Mouse (Mus musculus) mouse embryonic stem cell (cell line): ENCODE data around the gene Olfm2.

Source experiments
- in situ Hi-C, 2 experiments: fragments of 300-500 bp; cut with MboI; formaldehyde crosslinking; loops; 1 replicate in 1 of 2; 3 replicates in 1 of 2; pipeline ENCODE4 v1.14.3; 2019 to 2020; ENCODE audit warnings: low sequenced_read_pairs in 2 of 2, low pct_unique_long_range_greater_than_20kb in 1 of 2, mixed read lengths in 1 of 2; ENCODE audit not compliant: unreplicated experiment in 1 of 2

Olfm2 gene

GRCm38 (mm10) chr9:20749213-20749612, 3.1 kb upstream of the Olfm2 start:
- in situ Hi-C loops: loop anchor here in 1 of 2 experiments (25.0 kb wide), 1 partner anchor 238 kb away; the partner anchor contains the start of gene S1pr2

GRCm38 (mm10) chr9:20748540-20748939, 2.4 kb upstream of the Olfm2 start:
- in situ Hi-C loops: loop anchor here in 1 of 2 experiments (25.0 kb wide), 1 partner anchor 239 kb away; the partner anchor contains the start of gene S1pr2

- in situ Hi-C loops: loop anchor here in 1 of 2 experiments (25.0 kb wide), 1 partner anchor 240 kb away; the partner anchor contains the start of gene S1pr2
These were observed 1.5 kb upstream of the Olfm2 start for GRCm38 (mm10) chr9:20747682-20748081.

- in situ Hi-C loops: loop anchor here in 1 of 2 experiments (25.0 kb wide), 1 partner anchor 242 kb away; the partner anchor contains the start of gene S1pr2
These were observed 801 bp downstream of the Olfm2 start for GRCm38 (mm10) chr9:20745129-20745966.

DNA sequence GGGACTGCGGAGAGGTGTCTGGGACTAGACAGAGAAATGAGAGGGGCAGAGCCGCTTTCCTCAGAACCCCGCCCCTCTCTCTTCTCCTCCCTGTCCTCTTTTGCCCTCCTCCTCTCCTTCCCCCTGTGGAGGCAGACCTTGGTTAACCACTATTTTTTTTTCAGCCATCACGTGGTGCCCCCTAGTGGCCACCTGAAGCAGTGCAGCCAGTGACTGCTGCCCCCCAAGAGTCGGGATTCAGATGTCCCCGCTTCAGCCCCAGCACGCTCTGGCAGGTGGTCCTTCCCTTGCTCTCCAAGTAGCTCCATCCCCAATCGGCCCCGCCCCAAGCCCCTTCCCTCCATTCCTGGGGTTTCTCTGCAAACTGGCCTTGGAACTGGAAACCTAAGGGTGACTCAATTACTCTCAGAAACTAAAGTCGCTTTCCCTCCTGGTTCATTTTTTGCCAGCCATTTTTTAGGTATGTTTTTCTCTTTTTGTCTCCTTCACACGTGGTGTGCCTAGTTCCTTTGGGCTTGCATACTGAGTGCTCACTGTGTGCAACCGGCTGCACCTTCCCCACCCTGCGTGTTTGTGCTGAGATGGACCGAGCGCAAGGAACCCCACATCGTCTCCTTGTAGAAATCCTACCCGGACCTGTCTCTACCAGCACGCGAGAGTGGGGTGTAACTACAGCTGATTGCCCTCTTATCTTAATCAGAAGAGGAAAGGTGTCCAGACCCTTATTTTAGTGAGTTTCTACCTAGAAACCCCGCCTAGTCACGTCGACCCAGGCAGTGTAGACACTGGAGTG, 2.0 kb downstream of the Olfm2 start:
- in situ Hi-C loops: loop anchor here in 1 of 2 experiments (5.0 to 25.0 kb wide), 2 partner anchors 88 to 243 kb away; partner anchors contain the start of gene S1pr2

DNA sequence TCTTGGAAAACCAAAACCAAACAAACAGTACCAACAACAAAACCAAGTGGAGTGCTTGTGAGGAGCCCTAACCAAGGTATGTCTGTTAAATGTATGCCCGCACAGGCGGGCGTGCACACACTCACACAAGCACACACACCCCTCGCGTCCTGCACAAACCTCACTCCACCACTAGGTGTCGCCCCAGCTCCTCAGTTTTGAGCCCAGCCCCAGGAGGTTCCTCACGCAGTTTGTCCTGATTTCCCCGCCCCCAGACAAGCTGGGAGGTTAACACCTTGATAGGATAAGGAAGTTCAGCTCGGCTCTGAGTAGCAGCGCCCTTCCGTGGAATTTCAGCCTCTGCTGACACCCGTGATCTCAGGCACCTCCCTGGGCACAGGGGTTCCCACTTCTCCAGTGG, 5.7 kb downstream of the Olfm2 start:
- in situ Hi-C loops: loop anchor here in 1 of 2 experiments (5.0 to 25.0 kb wide), 2 partner anchors 92 to 247 kb away; partner anchors contain the start of gene S1pr2

GRCm38 (mm10) chr9:20738251-20738999, 7.7 kb downstream of the Olfm2 start:
- in situ Hi-C loops: loop anchor here in 1 of 2 experiments (25.0 kb wide), 1 partner anchor 249 kb away; the partner anchor contains the start of gene S1pr2

DNA sequence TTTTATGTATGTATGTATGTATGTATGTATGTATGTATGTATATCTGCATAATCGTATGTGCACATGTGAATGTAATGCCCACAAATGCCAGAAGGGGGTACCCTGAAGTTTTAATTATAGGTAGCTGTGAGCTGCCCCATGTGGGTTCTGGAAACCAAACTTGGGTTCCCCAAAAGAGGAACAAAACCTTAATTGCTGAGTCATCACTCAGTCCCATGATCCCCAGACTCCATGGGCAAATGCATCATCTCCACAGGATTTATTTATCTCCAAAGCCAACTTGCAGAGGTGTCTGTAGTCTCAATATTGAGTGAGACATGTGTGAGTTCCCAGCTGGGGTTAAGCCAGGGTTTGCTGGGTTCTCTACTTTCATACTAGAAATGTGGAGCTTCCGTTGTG, 8.9 kb downstream of the Olfm2 start:
- in situ Hi-C loops: loop anchor here in 1 of 2 experiments (25.0 kb wide), 1 partner anchor 250 kb away; the partner anchor contains the start of gene S1pr2

DNA sequence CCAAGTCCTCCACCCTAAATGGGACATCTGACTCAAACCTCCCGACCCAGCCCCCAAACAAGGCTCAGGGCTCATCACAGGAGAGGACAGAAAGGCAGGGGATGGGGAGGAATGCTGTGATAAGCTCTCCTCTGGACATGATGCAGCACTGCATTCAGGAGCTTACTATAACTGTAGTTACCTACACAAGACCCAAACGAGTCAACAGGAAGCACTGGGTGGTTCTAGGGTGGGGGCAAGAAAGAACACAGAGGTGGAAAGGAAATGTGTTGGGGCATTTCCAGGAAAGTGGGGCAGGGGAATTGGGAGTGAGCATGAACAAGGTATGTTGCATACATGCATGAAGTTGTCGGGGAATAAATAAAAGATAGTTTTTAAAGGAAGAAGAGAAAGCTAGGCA, 11.5 kb downstream of the Olfm2 start:
- in situ Hi-C loops: loop anchor here in 1 of 2 experiments (25.0 kb wide), 1 partner anchor 253 kb away; the partner anchor contains the start of gene S1pr2

DNA sequence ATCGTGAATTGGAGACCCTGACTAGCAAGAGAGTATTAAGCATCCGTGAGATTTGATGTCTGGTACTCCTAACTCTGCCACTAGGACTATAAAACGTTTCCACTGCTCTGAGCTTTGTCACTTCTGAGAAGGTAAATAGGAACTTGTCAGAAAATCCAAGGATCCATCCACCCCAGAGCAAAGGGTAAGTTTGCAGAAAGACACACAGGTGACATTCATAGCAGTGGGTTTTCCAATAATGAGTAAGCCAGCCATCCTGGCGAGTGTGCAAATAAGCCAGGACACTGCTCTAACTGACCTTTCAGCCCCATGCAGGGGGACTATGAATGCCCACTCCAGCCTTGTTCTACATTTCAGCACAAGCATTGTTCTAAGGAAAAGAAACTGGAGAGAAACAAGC, 14.4 kb downstream of the Olfm2 start:
- in situ Hi-C loops: loop anchor here in 1 of 2 experiments (25.0 kb wide), 1 partner anchor 256 kb away; the partner anchor contains the start of gene S1pr2

DNA sequence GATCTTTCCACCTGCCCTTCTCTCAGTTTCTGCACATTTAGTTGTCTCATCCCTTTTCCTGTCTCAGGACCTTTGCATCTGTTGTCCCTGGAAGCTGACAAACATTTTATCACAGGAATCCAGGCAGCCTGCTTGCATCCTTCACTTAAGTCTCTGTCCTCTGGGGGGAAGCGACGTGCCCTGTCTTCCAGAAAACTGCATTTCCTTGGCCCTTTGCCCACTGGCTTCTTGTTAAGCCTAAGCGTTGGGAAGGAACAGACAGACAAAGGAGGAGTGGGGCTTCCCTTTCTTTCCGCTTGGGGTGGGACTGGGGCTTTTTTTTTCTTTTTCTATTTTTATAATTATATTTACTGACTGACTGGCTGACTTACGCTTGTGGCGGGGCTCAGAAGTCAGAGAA, 16.7 kb downstream of the Olfm2 start:
- in situ Hi-C loops: loop anchor here in 1 of 2 experiments (25.0 kb wide), 1 partner anchor 258 kb away; the partner anchor contains the start of gene S1pr2

DNA sequence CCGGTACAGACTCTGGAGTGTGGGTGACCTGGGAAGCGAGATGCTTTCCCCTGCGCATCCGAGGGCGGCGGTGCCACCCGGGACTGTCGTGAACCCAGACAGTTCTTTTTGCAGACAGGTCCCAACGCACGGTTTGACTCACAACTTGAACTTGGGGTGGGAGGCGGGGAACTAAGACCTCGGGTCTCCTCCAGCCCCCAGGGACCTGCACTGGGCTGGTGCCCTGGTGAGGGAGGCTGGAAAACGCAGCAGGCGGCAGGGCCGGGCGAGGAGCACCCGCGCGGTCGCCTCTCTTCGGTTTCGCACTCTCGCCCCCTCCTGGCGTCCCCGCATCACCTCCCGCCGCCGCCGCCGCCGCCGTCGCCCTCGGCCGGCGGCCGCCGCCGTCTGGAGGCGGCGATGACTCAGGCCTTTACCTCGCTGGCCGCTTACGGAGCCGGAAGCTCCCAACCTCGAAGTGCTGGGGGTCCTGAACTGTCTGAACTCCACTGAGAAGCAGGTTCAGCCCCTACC, 18.5 kb downstream of the Olfm2 start:
- in situ Hi-C loops: loop anchor here in 1 of 2 experiments (25.0 kb wide), 1 partner anchor 260 kb away; the partner anchor contains the start of gene S1pr2

GRCm38 (mm10) chr9:20726859-20727600, 19.1 kb downstream of the Olfm2 start:
- in situ Hi-C loops: loop anchor here in 1 of 2 experiments (25.0 kb wide), 1 partner anchor 260 kb away; the partner anchor contains the start of gene S1pr2

- in situ Hi-C loops: loop anchor here in 1 of 2 experiments (25.0 kb wide), 1 partner anchor 261 kb away; the partner anchor contains the start of gene S1pr2
These were observed 19.9 kb downstream of the Olfm2 start for GRCm38 (mm10) chr9:20726134-20726858.

DNA sequence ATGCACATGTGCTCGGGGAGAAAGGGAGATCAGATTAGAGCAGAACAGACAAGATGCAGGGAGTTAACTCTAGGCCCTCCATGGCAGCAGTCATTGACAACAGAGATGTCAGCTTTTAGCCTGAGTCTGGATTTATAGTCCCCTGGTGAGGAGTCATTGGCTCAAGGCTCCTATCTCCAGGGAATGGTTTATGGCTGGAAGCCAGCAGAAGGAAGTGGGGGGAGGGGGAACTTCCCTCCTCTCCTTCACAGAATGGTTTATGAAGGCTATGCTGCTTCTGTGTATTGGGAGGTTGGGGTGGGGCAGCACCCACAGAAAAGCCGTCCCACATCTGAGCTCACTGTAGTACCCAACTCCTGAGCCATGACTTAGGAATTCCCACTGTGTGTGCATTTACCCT, 24.6 kb downstream of the Olfm2 start:
- in situ Hi-C loops: no loop called here

GRCm38 (mm10) chr9:20715332-20715731, 30.8 kb downstream of the Olfm2 start:
- in situ Hi-C loops: no loop called here
